Mouse (Mus musculus) limb, embryonic 11.5 days (tissue): Measurements from ENCODE around the gene Dnajb9. TPM values are rescaled to one million over a fixed set of nuclear protein-coding genes. Genes with fewer than 3 reads are reported as not detected.

Source experiments
- ATAC-seq: fragments of 200-750 bp; cut with Nextera tagmentation; 2 replicates; pipeline ENCODE4 v1.8.0; 2017; ENCODE audit warnings: low read depth; ENCODE audit not compliant: insufficient number of reproducible peaks, low FRiP score, low TSS enrichment
- DNase-seq: peaks from one replicate; pipeline ENCODE4 v3.0.0-alpha.2; 2015; ENCODE audit warnings: low spot score
- H3K27ac ChIP-seq: fragments of 300-500 bp; sonication (generic); replicated peaks from 2 replicates; pipeline ENCODE4 v1.5.1; 2014; ENCODE audit warnings: low read depth, mild to moderate bottlenecking, low read length
- H3K27me3 ChIP-seq: fragments of 300-500 bp; sonication (generic); 2 replicates; pipeline ENCODE4 v1.6.1; 2014; ENCODE audit warnings: mild to moderate bottlenecking, low read length, mixed read lengths; ENCODE audit not compliant: control insufficient read depth, insufficient read depth
- H3K36me3 ChIP-seq: fragments of 300-500 bp; sonication (generic); 2 replicates; pipeline ENCODE4 v1.6.1; 2014; ENCODE audit warnings: mild to moderate bottlenecking, low read length, moderate library complexity, mixed read lengths; ENCODE audit not compliant: control insufficient read depth, insufficient read depth
- H3K4me1 ChIP-seq: fragments of 300-500 bp; sonication (generic); 2 replicates; pipeline ENCODE4 v1.6.1; 2014; ENCODE audit warnings: low read length, mixed read lengths; ENCODE audit not compliant: control insufficient read depth, insufficient read depth
- H3K4me2 ChIP-seq: fragments of 300-500 bp; sonication (generic); 2 replicates; pipeline ENCODE4 v1.6.1; 2014; ENCODE audit warnings: low read depth, mild to moderate bottlenecking, moderate library complexity; ENCODE audit not compliant: severe bottlenecking
- H3K4me3 ChIP-seq: fragments of 300-500 bp; sonication (generic); 2 replicates; pipeline ENCODE4 v1.5.1; 2014; ENCODE audit warnings: low read depth, low read length
- H3K9ac ChIP-seq: fragments of 300-500 bp; sonication (generic); 2 replicates; pipeline ENCODE4 v1.6.1; 2014; ENCODE audit warnings: mild to moderate bottlenecking, low read length
- H3K9me3 ChIP-seq: fragments of 300-500 bp; sonication (generic); 2 replicates; pipeline ENCODE4 v1.6.1; 2016; ENCODE audit warnings: low read length; ENCODE audit not compliant: control insufficient read depth
- WGBS: fragments of 180-500 bp; shearing (Covaris S2); extraction: QIAGEN DNeasy Blood & Tissue Kit; methylation state at CpG from one replicate; pipeline ENCODE4 v1.1.7; 2014; 5-methylcytosine and 5-hydroxymethylcytosine counted together
- polyA plus RNA-seq: library from polyadenylated mRNA; unstranded; fragments of >200 nt; fragmentation: Nextera tagmentation; extraction: Ambion mirVana; gene quantifications from 2 replicates; pipeline ENCODE4 v1.2.1, GENCODE M21; 2014

Gene Dnajb9
- 19.6 and 20.3 TPM in 2 replicates for polyA plus RNA-seq

DNA sequence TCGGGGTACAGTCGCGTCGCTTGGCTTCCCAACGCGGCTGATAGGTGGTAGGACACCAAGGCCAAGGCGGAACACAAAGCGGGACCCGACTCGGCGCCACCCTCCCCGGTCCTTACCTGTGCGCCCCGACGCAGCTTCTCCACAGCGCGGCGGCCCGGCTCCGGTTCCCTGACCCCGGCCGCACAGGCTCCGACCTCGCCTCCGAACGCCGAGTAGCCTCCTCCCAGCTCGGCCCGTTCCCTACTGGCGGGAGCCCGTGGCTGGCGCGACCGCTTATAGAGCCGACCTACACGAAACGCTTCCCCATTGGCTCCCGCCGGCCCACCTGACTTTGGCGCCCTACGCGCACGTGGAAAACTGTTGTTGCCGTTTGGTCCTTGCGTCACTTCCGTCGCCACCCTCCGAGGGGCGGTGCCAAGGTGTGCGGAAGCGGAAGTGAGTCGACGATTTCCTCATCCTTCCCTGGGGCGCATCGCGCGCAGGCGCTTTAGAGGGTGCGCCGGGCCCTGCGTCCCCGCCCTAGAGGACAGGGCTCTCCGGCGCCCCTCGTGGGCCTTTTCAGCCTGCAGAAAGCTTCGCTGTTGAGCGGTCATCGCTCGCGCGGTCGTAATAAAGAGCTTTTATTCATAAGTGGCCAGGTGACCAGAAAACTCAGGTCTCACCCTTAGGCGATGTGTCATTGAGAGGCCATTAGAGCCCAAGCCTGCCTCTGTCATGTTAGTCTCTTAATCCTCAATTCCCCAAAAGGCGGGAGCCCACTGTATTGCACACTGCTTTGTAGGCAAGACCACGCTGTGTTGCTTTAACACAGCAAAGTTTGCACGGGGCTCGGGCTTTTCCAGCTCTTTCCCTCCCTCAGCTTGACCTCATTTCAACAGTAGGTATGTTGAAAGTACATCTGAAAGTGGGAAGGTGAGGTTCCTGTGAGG is at the start of gene Dnajb9:
Gene Dnajb9, minus strand, starts transcription at position 503 of the 929 bp plus-strand sequence.
- ATAC-seq (peak; percentile 99), DNase-seq (peak; percentile 99)
- H3K4me2 ChIP-seq: peak within 1 kb of the TSS; percentile 60
- peak within 1 kb of the TSS; percentile 95 for H3K4me3 ChIP-seq
- H3K4me1 ChIP-seq: no peaks in the 10 kb centered on the region
- under 1% methylated on average over 77 of the region's 77 CpGs for WGBS
- H3K27ac ChIP-seq: peak within 1 kb of the TSS; percentile 59
- no peaks in the 10 kb centered on the region for H3K36me3 ChIP-seq
- H3K9ac ChIP-seq: peak within 1 kb of the TSS; percentile 86
- no peaks in the 10 kb centered on the region for H3K9me3 ChIP-seq
- H3K27me3 ChIP-seq: no peaks in the 10 kb centered on the region

GRCm38 (mm10) chr12:44248309-44248977 is 38.3 kb upstream of the Dnajb9 start:
- Histone ChIP-seq H3K4me1 (no peaks in the 10 kb centered on the region), H3K27me3 (no peaks in the 10 kb centered on the region), H3K4me2 (no peak overlapping the region), H3K9me3 (no peaks in the 10 kb centered on the region), H3K9ac (no peak overlapping the region), H3K4me3 (no peak overlapping the region), H3K27ac (no peak overlapping the region), H3K36me3 (no peaks in the 10 kb centered on the region)
- DNase-seq (no peak), ATAC-seq (no peak)
- 77% methylated on average over 9 of the region's 9 CpGs for WGBS

- WGBS: 88% methylated on average over 3 of the region's 3 CpGs
Measured at GRCm38 (mm10) chr12:44245739-44246138, 35.6 kb upstream of the Dnajb9 start.

DNA sequence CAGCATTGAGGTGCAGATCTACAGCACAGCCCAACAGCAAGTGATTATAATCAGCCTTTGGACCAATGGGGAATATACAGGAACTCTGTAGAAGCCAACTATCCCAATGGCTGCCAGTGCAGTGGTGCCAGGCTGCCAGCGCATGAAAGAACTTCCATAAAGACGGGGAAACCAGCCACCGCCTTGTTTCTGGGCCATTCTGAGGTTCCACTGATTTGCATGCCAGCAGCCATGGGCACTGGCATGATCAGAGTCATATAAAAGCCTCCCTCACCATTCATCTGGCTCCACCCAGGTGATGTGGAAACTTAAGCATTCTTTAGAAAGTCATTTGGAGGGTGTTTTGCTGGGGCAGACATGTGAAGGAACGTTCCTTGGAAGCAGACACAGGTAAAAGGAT is 32.3 kb upstream of the Dnajb9 start:
- H3K4me1 ChIP-seq: no peaks in the 10 kb centered on the region
- H3K9me3 ChIP-seq: no peaks in the 10 kb centered on the region
- no peak overlapping the region for H3K4me2 ChIP-seq
- no peak overlapping the region for H3K27ac ChIP-seq
- H3K4me3 ChIP-seq: no peak overlapping the region
- DNase-seq (no peak), ATAC-seq (no peak)
- H3K27me3 ChIP-seq: no peaks in the 10 kb centered on the region
- 89% methylated on average over 4 of the region's 4 CpGs for WGBS
- H3K36me3 ChIP-seq: no peaks in the 10 kb centered on the region
- no peak overlapping the region for H3K9ac ChIP-seq

More at GRCm38 (mm10) chr12:44245739-44246138, 35.6 kb upstream of the Dnajb9 start:
- Histone ChIP-seq H3K27me3 (no peaks in the 10 kb centered on the region), H3K4me3 (no peak overlapping the region), H3K4me2 (no peak overlapping the region), H3K27ac (no peak overlapping the region), H3K36me3 (no peaks in the 10 kb centered on the region), H3K9me3 (no peaks in the 10 kb centered on the region), H3K9ac (no peak overlapping the region), H3K4me1 (no peaks in the 10 kb centered on the region)
- DNase-seq (no peak), ATAC-seq (no peak)

- Histone ChIP-seq H3K4me3 (no peak overlapping the region), H3K27ac (no peak overlapping the region), H3K9ac (no peak overlapping the region), H3K9me3 (no peaks in the 10 kb centered on the region), H3K27me3 (no peaks in the 10 kb centered on the region), H3K36me3 (no peaks in the 10 kb centered on the region), H3K4me2 (no peak overlapping the region), H3K4me1 (no peaks in the 10 kb centered on the region)
- 78% methylated on average over 7 of the region's 7 CpGs for WGBS
- ATAC-seq: no peak
- no peak for DNase-seq
Measured at GRCm38 (mm10) chr12:44241090-44241489, 31.0 kb upstream of the Dnajb9 start.

DNA sequence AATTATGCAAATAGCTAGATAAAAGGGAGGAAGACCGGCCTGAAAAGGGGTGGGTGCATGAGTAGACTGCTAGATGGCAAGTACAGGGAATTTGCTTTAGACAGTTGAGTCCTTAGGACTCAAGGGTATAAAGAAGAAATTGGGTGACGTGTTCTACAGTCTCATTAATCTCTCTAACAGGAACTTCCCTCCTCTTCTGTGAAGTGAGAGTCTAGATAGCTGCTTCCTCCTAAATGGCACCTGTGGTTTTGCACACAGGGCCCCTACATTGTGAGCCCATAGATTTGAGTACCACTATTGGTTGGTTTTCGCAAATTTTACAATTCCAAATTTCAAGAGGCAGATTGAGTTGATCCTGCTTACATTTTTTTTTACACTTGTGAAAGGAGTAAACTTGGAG is 14.5 kb upstream of the Dnajb9 start:
- WGBS: 76% methylated on average over 3 of the region's 3 CpGs
- H3K27me3 ChIP-seq: no peaks in the 10 kb centered on the region
- H3K36me3 ChIP-seq: no peaks in the 10 kb centered on the region
- H3K9me3 ChIP-seq: no peaks in the 10 kb centered on the region
- no peak overlapping the region for H3K9ac ChIP-seq
- H3K4me1 ChIP-seq: no peaks in the 10 kb centered on the region
- no peak overlapping the region for H3K4me3 ChIP-seq
- H3K27ac ChIP-seq: no peak overlapping the region
- DNase-seq (no peak), ATAC-seq (no peak)
- no peak overlapping the region for H3K4me2 ChIP-seq

GRCm38 (mm10) chr12:44223044-44223443 is 12.9 kb upstream of the Dnajb9 start:
- no peaks in the 10 kb centered on the region for H3K27me3 ChIP-seq
- DNase-seq (no peak), ATAC-seq (no peak)
- H3K9me3 ChIP-seq: no peaks in the 10 kb centered on the region
- WGBS: 67% methylated on average over 3 of the region's 3 CpGs
- no peak overlapping the region for H3K4me3 ChIP-seq
- no peak overlapping the region for H3K27ac ChIP-seq
- no peak overlapping the region for H3K9ac ChIP-seq
- H3K4me2 ChIP-seq: no peak overlapping the region
- no peaks in the 10 kb centered on the region for H3K36me3 ChIP-seq
- H3K4me1 ChIP-seq: no peaks in the 10 kb centered on the region

- Histone ChIP-seq H3K27ac (no peak overlapping the region), H3K9ac (peak overlapping the region; percentile 73), H3K9me3 (no peaks in the 10 kb centered on the region), H3K27me3 (no peaks in the 10 kb centered on the region), H3K36me3 (no peaks in the 10 kb centered on the region), H3K4me1 (no peaks in the 10 kb centered on the region), H3K4me3 (peak overlapping the region; percentile 54), H3K4me2 (peak overlapping the region; percentile 73)
- WGBS: 2% methylated on average over 81 of the region's 89 CpGs
- ATAC-seq (no peak), DNase-seq (peak; percentile 56)
Measured at GRCm38 (mm10) chr12:44221651-44222356, 11.7 kb upstream of the Dnajb9 start.
